Mouse (Mus musculus): ENCODE results near the gene Katnal1. TPM values are rescaled to one million over a fixed set of nuclear protein-coding genes. Genes with fewer than 3 reads are reported as not detected.

Katnal1 gene
- polyA plus RNA-seq, 1 experiment from 2014 or later: 4.3 TPM

DNA sequence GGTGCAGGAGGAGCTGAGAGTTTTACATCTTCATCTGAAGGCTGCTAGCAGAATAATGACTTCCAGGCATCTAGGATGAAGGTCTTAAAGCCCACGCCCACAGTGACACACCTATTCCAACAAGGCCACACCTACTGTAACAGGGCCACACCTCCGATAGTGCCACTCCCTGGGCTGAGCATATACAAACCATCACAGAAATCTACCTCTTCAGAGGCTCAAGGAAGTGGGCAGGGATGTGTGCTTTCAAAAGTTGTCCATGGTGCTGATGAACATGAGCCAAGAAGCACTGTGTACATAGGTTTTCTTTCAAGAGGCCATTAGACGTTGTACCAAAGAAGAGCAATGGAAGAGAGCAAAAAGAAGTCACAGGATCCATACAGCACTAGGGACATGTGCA lies 71.6 kb downstream of the Katnal1 start:
- H3K4me2 ChIP-seq (replicated peaks; ENCODE audit: low read depth, low read length): no peak overlapping the region

GRCm38 (mm10) chr5:148855047-148855446 lies 74.1 kb downstream of the Katnal1 start:
- no peak overlapping the region for H3K4me3 ChIP-seq (ENCODE audit: low read depth, low read length)
- H3K9me3 ChIP-seq (ENCODE audit: low read length): no peaks in the 10 kb centered on the region
- no peak overlapping the region for H3K9ac ChIP-seq (replicated peaks; ENCODE audit: low read depth)
- ATAC-seq (no peak), DNase-seq (ENCODE audit: low spot score) (no peak)
- no peaks in the 10 kb centered on the region for H3K4me1 ChIP-seq (ENCODE audit: insufficient read depth, low read depth, low read length)
- 90% methylated on average over 8 of the region's 8 CpGs for WGBS
- H3K27me3 ChIP-seq (replicated peaks; ENCODE audit: insufficient read depth, low read length): no peaks in the 10 kb centered on the region
- no peaks in the 10 kb centered on the region for H3K36me3 ChIP-seq (ENCODE audit: insufficient read depth, low read length)
- TF ChIP-seq CTCF (IDR thresholded peaks at IDR 0.05) (no peak), EP300 (IDR thresholded peaks at IDR 0.05) (no peak)
- H3K27ac ChIP-seq (ENCODE audit: low read length): no peak overlapping the region
- H3K4me2 ChIP-seq (replicated peaks; ENCODE audit: low read depth, low read length): no peak overlapping the region

More for the DNA sequence above, 71.6 kb downstream of the Katnal1 start:
- DNase-seq (ENCODE audit: low spot score) (no peak), ATAC-seq (no peak)
- H3K4me1 ChIP-seq (ENCODE audit: insufficient read depth, low read depth, low read length): no peaks in the 10 kb centered on the region
- H3K27me3 ChIP-seq (replicated peaks; ENCODE audit: insufficient read depth, low read length): no peaks in the 10 kb centered on the region
- H3K27ac ChIP-seq (ENCODE audit: low read length): no peak overlapping the region
- 70% methylated on average over 3 of the region's 3 CpGs for WGBS
- H3K9ac ChIP-seq (replicated peaks; ENCODE audit: low read depth): no peak overlapping the region
- TF ChIP-seq CTCF (IDR thresholded peaks at IDR 0.05) (no peak), EP300 (IDR thresholded peaks at IDR 0.05) (no peak)
- no peak overlapping the region for H3K4me3 ChIP-seq (ENCODE audit: low read depth, low read length)
- no peaks in the 10 kb centered on the region for H3K36me3 ChIP-seq (ENCODE audit: insufficient read depth, low read length)
- no peaks in the 10 kb centered on the region for H3K9me3 ChIP-seq (ENCODE audit: low read length)

GRCm38 (mm10) chr5:148854166-148854565 lies 75.0 kb downstream of the Katnal1 start:
- ATAC-seq (no peak), DNase-seq (ENCODE audit: low spot score) (no peak)
- Histone ChIP-seq H3K4me3 (ENCODE audit: low read depth, low read length) (no peak overlapping the region), H3K9ac (replicated peaks; ENCODE audit: low read depth) (no peak overlapping the region), H3K4me2 (replicated peaks; ENCODE audit: low read depth, low read length) (no peak overlapping the region), H3K4me1 (ENCODE audit: insufficient read depth, low read depth, low read length) (no peaks in the 10 kb centered on the region), H3K27ac (ENCODE audit: low read length) (no peak overlapping the region), H3K9me3 (ENCODE audit: low read length) (no peaks in the 10 kb centered on the region), H3K27me3 (replicated peaks; ENCODE audit: insufficient read depth, low read length) (no peaks in the 10 kb centered on the region), H3K36me3 (ENCODE audit: insufficient read depth, low read length) (no peaks in the 10 kb centered on the region)
- WGBS: 38% methylated on average over 5 of the region's 5 CpGs
- TF ChIP-seq EP300 (IDR thresholded peaks at IDR 0.05) (no peak), CTCF (IDR thresholded peaks at IDR 0.05) (no peak)

- Histone ChIP-seq H3K4me1 (ENCODE audit: insufficient read depth, low read depth, low read length) (no peaks in the 10 kb centered on the region), H3K4me2 (replicated peaks; ENCODE audit: low read depth, low read length) (no peak overlapping the region), H3K4me3 (ENCODE audit: low read depth, low read length) (no peak overlapping the region), H3K36me3 (ENCODE audit: insufficient read depth, low read length) (no peaks in the 10 kb centered on the region), H3K27me3 (replicated peaks; ENCODE audit: insufficient read depth, low read length) (no peaks in the 10 kb centered on the region), H3K9ac (replicated peaks; ENCODE audit: low read depth) (no peak overlapping the region), H3K9me3 (ENCODE audit: low read length) (no peaks in the 10 kb centered on the region), H3K27ac (ENCODE audit: low read length) (no peak overlapping the region)
- TF ChIP-seq CTCF (IDR thresholded peaks at IDR 0.05) (no peak), EP300 (IDR thresholded peaks at IDR 0.05) (no peak)
- 72% methylated on average over 6 of the region's 6 CpGs for WGBS
- DNase-seq (ENCODE audit: low spot score): no peak
- no peak for ATAC-seq
These were observed 79.6 kb downstream of the Katnal1 start for GRCm38 (mm10) chr5:148849516-148849915.

DNA sequence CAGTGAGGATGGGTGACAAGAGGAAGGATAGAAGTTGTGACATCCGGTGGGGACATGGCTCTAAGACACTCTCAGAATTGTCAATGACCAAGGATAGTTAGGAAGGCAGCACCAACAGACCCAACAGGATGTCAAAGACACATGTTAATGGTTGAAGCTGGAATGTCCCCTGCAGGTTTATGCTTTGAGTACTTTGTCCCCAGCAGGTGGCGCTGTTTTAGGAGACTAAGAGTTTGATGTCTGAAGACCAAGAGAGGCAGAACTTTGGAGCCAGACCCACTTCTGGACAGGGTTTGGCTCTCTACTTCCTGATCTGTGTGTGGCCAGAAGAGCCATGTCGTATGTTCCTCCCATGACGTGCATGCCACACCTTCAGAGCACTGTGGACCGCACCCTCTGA lies 82.1 kb downstream of the Katnal1 start:
- 94% methylated on average over 5 of the region's 5 CpGs for WGBS
- no peak for ATAC-seq

GRCm38 (mm10) chr5:148837069-148837468 lies 92.1 kb downstream of the Katnal1 start:
- Histone ChIP-seq H3K36me3 (ENCODE audit: insufficient read depth, low read length) (no peaks in the 10 kb centered on the region), H3K4me3 (ENCODE audit: low read depth, low read length) (no peak overlapping the region), H3K27me3 (replicated peaks; ENCODE audit: insufficient read depth, low read length) (0 out of 2 replicates have a peak, but pooled peaks cover 5% of the 10 kb centered on the region), H3K4me2 (replicated peaks; ENCODE audit: low read depth, low read length) (no peak overlapping the region), H3K27ac (ENCODE audit: low read length) (no peak overlapping the region), H3K4me1 (ENCODE audit: insufficient read depth, low read depth, low read length) (no peaks in the 10 kb centered on the region; the same call in 1 of the 2 replicates), H3K9ac (replicated peaks; ENCODE audit: low read depth) (no peak overlapping the region), H3K9me3 (ENCODE audit: low read length) (no peaks in the 10 kb centered on the region)
- ATAC-seq (peak; percentile 53), DNase-seq (ENCODE audit: low spot score) (peak; percentile 37)
- TF ChIP-seq CTCF (IDR thresholded peaks at IDR 0.05) (no peak), EP300 (IDR thresholded peaks at IDR 0.05) (no peak)
- WGBS: 26% methylated on average over 8 of the region's 8 CpGs

More for the DNA sequence above, 82.1 kb downstream of the Katnal1 start:
- H3K4me3 ChIP-seq (ENCODE audit: low read depth, low read length): no peak overlapping the region
- no peaks in the 10 kb centered on the region for H3K4me1 ChIP-seq (ENCODE audit: insufficient read depth, low read depth, low read length)
- no peak overlapping the region for H3K9ac ChIP-seq (replicated peaks; ENCODE audit: low read depth)
- no peaks in the 10 kb centered on the region for H3K9me3 ChIP-seq (ENCODE audit: low read length)
- H3K4me2 ChIP-seq (replicated peaks; ENCODE audit: low read depth, low read length): no peak overlapping the region
- no peaks in the 10 kb centered on the region for H3K27me3 ChIP-seq (replicated peaks; ENCODE audit: insufficient read depth, low read length)
- no peaks in the 10 kb centered on the region for H3K36me3 ChIP-seq (ENCODE audit: insufficient read depth, low read length)
- DNase-seq (ENCODE audit: low spot score): no peak
- peak; percentile 41 for TF ChIP-seq CTCF (IDR thresholded peaks at IDR 0.05)
- TF ChIP-seq EP300 (IDR thresholded peaks at IDR 0.05): no peak
- no peak overlapping the region for H3K27ac ChIP-seq (ENCODE audit: low read length)
